Mouse (Mus musculus) midbrain, embryonic 10.5 days (tissue): ENCODE data around the gene Hacd2. TPM values are rescaled to one million over a fixed set of nuclear protein-coding genes. Genes with fewer than 3 reads are reported as not detected.

ENCODE experiments used
- DNase-seq: peaks from one replicate; pipeline ENCODE4 v3.0.0-alpha.2; 2017; ENCODE audit warnings: low spot score
- H3K27ac ChIP-seq: fragments of 300-500 bp; sonication (generic); replicated peaks from 2 replicates; pipeline ENCODE4 v1.5.1; 2016; ENCODE audit warnings: mild to moderate bottlenecking
- H3K27me3 ChIP-seq: fragments of 300-500 bp; sonication (generic); 2 replicates; pipeline ENCODE4 v1.6.1; 2016; ENCODE audit warnings: low read depth, mild to moderate bottlenecking; ENCODE audit not compliant: poor library complexity, severe bottlenecking
- H3K36me3 ChIP-seq: fragments of 300-500 bp; sonication (generic); 2 replicates; pipeline ENCODE4 v1.6.1; 2016; ENCODE audit warnings: mild to moderate bottlenecking, moderate library complexity
- H3K4me1 ChIP-seq: fragments of 300-500 bp; sonication (generic); 2 replicates; pipeline ENCODE4 v1.6.1; 2016
- H3K4me3 ChIP-seq: fragments of 300-500 bp; sonication (generic); 2 replicates; pipeline ENCODE4 v1.5.1; 2016; ENCODE audit warnings: mild to moderate bottlenecking, moderate library complexity
- H3K9me3 ChIP-seq: fragments of 300-500 bp; sonication (generic); replicated peaks from 2 replicates; pipeline ENCODE4 v1.6.1; 2016; ENCODE audit warnings: mild to moderate bottlenecking
- WGBS: fragments of 180-500 bp; shearing (Covaris S2); methylation state at CpG from one replicate; pipeline ENCODE4 v1.1.7; 2016; 5-methylcytosine and 5-hydroxymethylcytosine counted together
- polyA plus RNA-seq: library from polyadenylated mRNA; unstranded; fragments of >200 nt; fragmentation: Nextera tagmentation; extraction: Ambion mirVana; gene quantifications from 2 replicates; pipeline ENCODE4 v1.2.1, GENCODE M21; 2016

The Hacd2 gene
- polyA plus RNA-seq, 1 experiment from 2014 or later: 79.0 TPM

GRCm38 (mm10) chr16:35153146-35153755, 131.0 kb downstream of the Hacd2 start:
- peaks cover 43% of the 10 kb centered on the region for H3K4me1 ChIP-seq
- peak; percentile 19 for DNase-seq
- H3K36me3 ChIP-seq: no peaks in the 10 kb centered on the region
- peaks cover 90% of the 10 kb centered on the region for H3K27me3 ChIP-seq
- no peak overlapping the region for H3K27ac ChIP-seq
- no peaks in the 10 kb centered on the region for H3K9me3 ChIP-seq
- H3K4me3 ChIP-seq: peak overlapping the region; percentile 79; the same call in 1 of the 2 replicates
- WGBS: 2% methylated on average over 12 of the region's 12 CpGs

- peak overlapping the region; percentile 79 for H3K4me3 ChIP-seq
- H3K9me3 ChIP-seq: no peaks in the 10 kb centered on the region
- peak overlapping the region; percentile 86 for H3K27ac ChIP-seq
- under 1% methylated on average over 29 of the region's 29 CpGs for WGBS
- H3K4me1 ChIP-seq: peaks cover 43% of the 10 kb centered on the region
- H3K27me3 ChIP-seq: peaks cover 93% of the 10 kb centered on the region
- peak; percentile 69 for DNase-seq
- H3K36me3 ChIP-seq: no peaks in the 10 kb centered on the region
Observed at GRCm38 (mm10) chr16:35154245-35154640, 132.0 kb downstream of the Hacd2 start.

- Histone ChIP-seq H3K27ac (peak within 1 kb of the TSS; percentile 86), H3K36me3 (no peaks in the 10 kb centered on the region), H3K4me3 (peak within 1 kb of the TSS; percentile 79), H3K9me3 (no peaks in the 10 kb centered on the region), H3K27me3 (peaks cover 93% of the 10 kb centered on the region), H3K4me1 (peaks cover 48% of the 10 kb centered on the region)
- WGBS: under 1% methylated on average over 90 of the region's 104 CpGs
- DNase-seq: peak; percentile 72
Observed at GRCm38 (mm10) chr16:35154641-35155390, 132.6 kb downstream of the Hacd2 start, which contains the start of gene Adcy5. Gene Adcy5, plus strand, starts transcription at chr16:35154877.

GRCm38 (mm10) chr16:35155391-35156305, 133.4 kb downstream of the Hacd2 start:
- Histone ChIP-seq H3K4me1 (peaks cover 53% of the 10 kb centered on the region), H3K27me3 (peaks cover 88% of the 10 kb centered on the region)
- WGBS: 1% methylated on average over 84 of the region's 87 CpGs

GRCm38 (mm10) chr16:35156306-35156695, 134.1 kb downstream of the Hacd2 start:
- H3K4me3 ChIP-seq: peak overlapping the region; percentile 79
- peak overlapping the region; percentile 86 for H3K27ac ChIP-seq
- H3K27me3 ChIP-seq: peaks cover 81% of the 10 kb centered on the region
- H3K4me1 ChIP-seq: peaks cover 53% of the 10 kb centered on the region
- no peaks in the 10 kb centered on the region for H3K36me3 ChIP-seq
- WGBS: 2% methylated on average over 48 of the region's 48 CpGs
- no peaks in the 10 kb centered on the region for H3K9me3 ChIP-seq
- peak; percentile 68 for DNase-seq

More at GRCm38 (mm10) chr16:35155391-35156305, 133.4 kb downstream of the Hacd2 start:
- H3K27ac ChIP-seq: peak overlapping the region; percentile 86
- no peaks in the 10 kb centered on the region for H3K36me3 ChIP-seq
- DNase-seq: peak; percentile 71
- H3K4me3 ChIP-seq: peak overlapping the region; percentile 79
- H3K9me3 ChIP-seq: no peaks in the 10 kb centered on the region

GRCm38 (mm10) chr16:35156832-35157231, 134.6 kb downstream of the Hacd2 start:
- DNase-seq: no peak
- Histone ChIP-seq H3K27ac (no peak overlapping the region), H3K4me3 (peak overlapping the region; percentile 79; the same call in 1 of the 2 replicates), H3K9me3 (no peaks in the 10 kb centered on the region), H3K36me3 (no peaks in the 10 kb centered on the region), H3K4me1 (peaks cover 53% of the 10 kb centered on the region), H3K27me3 (peaks cover 76% of the 10 kb centered on the region)
- WGBS: 82% methylated on average over 21 of the region's 21 CpGs

Other genes with a start within 250 kb of the Hacd2 start
- 0.72 and 1.8 TPM in 2 replicates for gene Adcy5, start 132.4 kb downstream of the Hacd2 start, polyA plus RNA-seq